Mouse (Mus musculus) ES-E14 (cell line): ENCODE results near the gene Klhl30. TPM values are rescaled to one million over a fixed set of nuclear protein-coding genes. Genes with fewer than 3 reads are reported as not detected.

ENCODE experiments used
- DNase-seq: peaks from one replicate; pipeline ENCODE4 v3.0.0-alpha.2; 2013; ENCODE audit warnings: low read depth, low spot score
- H3K27ac ChIP-seq: 2 replicates; pipeline ENCODE4 v1.5.1; 2012; ENCODE audit warnings: low read depth, mild to moderate bottlenecking, low read length, moderate library complexity, mixed read lengths; ENCODE audit not compliant: poor library complexity, insufficient read depth, severe bottlenecking
- H3K36me3 ChIP-seq: 2 replicates; pipeline ENCODE4 v1.6.1; 2012; ENCODE audit warnings: mild to moderate bottlenecking, low read length, moderate library complexity, mixed read lengths; ENCODE audit not compliant: control insufficient read depth, poor library complexity, insufficient read depth, severe bottlenecking
- H3K4me1 ChIP-seq, 2 experiments: fragments of 150-350 bp in 1 of 2; sonication (generic) in 1 of 2; 2 replicates each; pipeline ENCODE4 v1.6.1; 2012; ENCODE audit warnings: low read length in 2 of 2, mild to moderate bottlenecking in 1 of 2, mixed read lengths in 1 of 2; ENCODE audit not compliant: control insufficient read depth in 2 of 2, insufficient read depth in 2 of 2, poor library complexity in 1 of 2
- H3K4me3 ChIP-seq, 2 experiments: fragments of 150-350 bp in 1 of 2; sonication (generic) in 1 of 2; 2 replicates each; pipeline ENCODE4 v1.5.1; 2012; ENCODE audit warnings: low read length in 2 of 2, low read depth in 1 of 2, mild to moderate bottlenecking in 1 of 2, mixed read lengths in 1 of 2; ENCODE audit not compliant: insufficient read depth in 1 of 2, poor library complexity in 1 of 2, severe bottlenecking in 1 of 2
- H3K9ac ChIP-seq: 2 replicates; pipeline ENCODE4 v1.6.1; 2012; ENCODE audit warnings: low read depth, mild to moderate bottlenecking, low read length, mixed read lengths; ENCODE audit not compliant: poor library complexity, insufficient read depth, severe bottlenecking
- H3K9me3 ChIP-seq: fragments of 150-350 bp; sonication (generic); 2 replicates; pipeline ENCODE4 v1.6.1; 2012; ENCODE audit warnings: low read depth, mild to moderate bottlenecking, low read length; ENCODE audit not compliant: control insufficient read depth, insufficient read depth
- CHD2 ChIP-seq: IDR thresholded peaks from 2 replicates; pipeline ENCODE4 v1.6.1; 2014; ENCODE audit warnings: mild to moderate bottlenecking, low read depth, low read length, inconsistent platforms
- HCFC1 ChIP-seq: IDR thresholded peaks from 2 replicates; pipeline ENCODE4 v1.6.1; 2012; ENCODE audit warnings: low read length, inconsistent platforms, borderline replicate concordance; ENCODE audit not compliant: insufficient read depth
- MAFK ChIP-seq: IDR thresholded peaks from 2 replicates; pipeline ENCODE4 v1.6.1; 2014; ENCODE audit warnings: mild to moderate bottlenecking, low read depth, low read length, inconsistent platforms; ENCODE audit not compliant: insufficient read depth
- ZC3H11A ChIP-seq: IDR thresholded peaks from 2 replicates; pipeline ENCODE4 v1.6.1; 2012; ENCODE audit warnings: low read depth, mild to moderate bottlenecking, inconsistent platforms, low read length, borderline replicate concordance
- ZNF384 ChIP-seq: IDR thresholded peaks from 2 replicates; pipeline ENCODE4 v1.6.1; 2012; ENCODE audit warnings: low read depth, low read length, inconsistent platforms
- in situ Hi-C, 2 experiments: fragments of 600-800 bp; cut with MboI; formaldehyde crosslinking; loops; one replicate each; pipeline ENCODE4 v1.15.1; 2025; ENCODE audit warnings: low sequenced_read_pairs in 2 of 2, inconsistent platforms in 1 of 2; ENCODE audit not compliant: unreplicated experiment in 2 of 2
- total RNA-seq: library from RNA; depleted of rRNA; stranded (reverse); fragments of 300-350 nt; gene quantifications from 2 replicates; pipeline ENCODE4 v1.2.3, GENCODE M21; 2012

The Klhl30 gene
- total RNA-seq, 1 experiment: 2.2 TPM

GRCm38 (mm10) chr1:91366215-91367108 is 15.6 kb downstream of the Klhl30 start, which contains the start of gene Erfe:
Gene Erfe, plus strand, starts transcription at chr1:91366430.
- DNase-seq: peak; percentile 53
- peak within 1 kb of the TSS; percentile 77 for H3K9ac ChIP-seq
- H3K4me3 ChIP-seq: peak within 1 kb of the TSS; percentile 75 to 83
- peaks cover 2 to 5% of the 10 kb centered on the region in 2 experiments; a peak in 2 of 4 replicates for H3K4me1 ChIP-seq
- H3K36me3 ChIP-seq: peaks cover 8% of the 10 kb centered on the region; the same call in 1 of the 2 replicates
- no peak for TF ChIP-seq HCFC1
- TF ChIP-seq ZC3H11A: no peak
- no peak for TF ChIP-seq MAFK
- no peak for TF ChIP-seq ZNF384
- no peak for TF ChIP-seq CHD2
- in situ Hi-C loops: no loop called here
- H3K27ac ChIP-seq: no peak within 1 kb of the TSS
- no peaks in the 10 kb centered on the region for H3K9me3 ChIP-seq

- H3K9ac ChIP-seq: no peak overlapping the region
- in situ Hi-C loops: no loop called here
- H3K36me3 ChIP-seq: peaks cover 16% of the 10 kb centered on the region
- no peak overlapping the region for H3K27ac ChIP-seq
- no peak for TF ChIP-seq ZNF384
- no peak for TF ChIP-seq HCFC1
- TF ChIP-seq CHD2: no peak
- TF ChIP-seq ZC3H11A: no peak
- TF ChIP-seq MAFK: no peak
- H3K4me1 ChIP-seq: peaks cover 2 to 5% of the 10 kb centered on the region in 2 experiments; a peak in 2 of 4 replicates
- H3K9me3 ChIP-seq: no peaks in the 10 kb centered on the region
- no peak for DNase-seq
- H3K4me3 ChIP-seq: no peak overlapping the region; a peak in 1 of 4 replicates
Observed at GRCm38 (mm10) chr1:91367295-91367694, 16.5 kb downstream of the Klhl30 start.

DNA sequence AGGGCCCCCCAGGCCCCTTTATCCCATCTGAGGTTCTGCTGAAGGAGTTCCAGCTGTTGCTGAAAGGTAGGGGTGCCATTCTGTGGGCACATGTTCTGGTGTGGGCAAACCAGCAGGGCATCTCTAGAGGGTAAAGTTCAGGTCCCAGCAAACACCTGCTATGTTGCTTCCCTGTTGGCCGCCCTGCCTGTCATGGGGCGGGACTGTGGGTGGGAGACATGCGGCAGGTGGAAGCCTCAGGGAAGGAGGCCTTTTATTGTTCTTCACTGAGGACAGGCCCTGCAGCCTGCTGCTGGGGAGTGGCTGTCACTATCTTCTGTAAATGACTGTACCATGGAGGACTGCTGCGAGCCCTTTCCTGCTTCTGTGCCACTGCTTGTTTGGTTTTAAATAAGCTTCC is 18.6 kb downstream of the Klhl30 start:
- Histone ChIP-seq H3K36me3 (peaks cover 30% of the 10 kb centered on the region), H3K9ac (no peak overlapping the region), H3K27ac (no peak overlapping the region), H3K4me1 (peaks cover 2 to 5% of the 10 kb centered on the region in 2 experiments; a peak in 2 of 4 replicates), H3K9me3 (no peaks in the 10 kb centered on the region), H3K4me3 (no peak overlapping the region)
- in situ Hi-C loops: no loop called here
- DNase-seq: no peak
- TF ChIP-seq CHD2 (no peak), MAFK (no peak), HCFC1 (no peak), ZC3H11A (no peak), ZNF384 (no peak)

GRCm38 (mm10) chr1:91370055-91370454 is 19.2 kb downstream of the Klhl30 start:
- peaks cover 2 to 5% of the 10 kb centered on the region in 2 experiments; a peak in 2 of 4 replicates for H3K4me1 ChIP-seq
- H3K36me3 ChIP-seq: peaks cover 34% of the 10 kb centered on the region
- DNase-seq: no peak
- 0 out of 4 replicates have a peak overlapping the region, but pooled peaks of 1 of the 2 experiments have one; percentile 2 for H3K4me3 ChIP-seq
- in situ Hi-C loops: no loop called here
- H3K27ac ChIP-seq: no peak overlapping the region
- no peaks in the 10 kb centered on the region for H3K9me3 ChIP-seq
- TF ChIP-seq CHD2 (no peak), MAFK (no peak), ZC3H11A (no peak), ZNF384 (no peak), HCFC1 (no peak)
- H3K9ac ChIP-seq: no peak overlapping the region
